Mouse (Mus musculus) CH12.LX (cell line): ENCODE measurements around the gene Cfap52. TPM values are rescaled to one million over a fixed set of nuclear protein-coding genes. Genes with fewer than 3 reads are reported as not detected.
A peak's percentile ranks its signal among the peaks of the same experiment; 100 is the strongest.

Experiments
- DNase-seq: peaks from one replicate; pipeline ENCODE4 v3.0.0-alpha.2; 2013; ENCODE audit errors: extremely low read depth
- H3K27ac ChIP-seq: 2 replicates; pipeline ENCODE4 v1.5.1; 2012; ENCODE audit warnings: low read depth, mild to moderate bottlenecking, control low read depth, moderate library complexity; ENCODE audit not compliant: insufficient read depth
- H3K27me3 ChIP-seq: replicated peaks from 2 replicates; pipeline ENCODE3; 2012; ENCODE audit warnings: inconsistent platforms
- H3K36me3 ChIP-seq, 2 experiments: replicated peaks in 1 of 2; 2 replicates each; pipeline versions ENCODE3 to v1.6.1; 2012; ENCODE audit warnings: inconsistent platforms in 1 of 2, low read length in 1 of 2, mild to moderate bottlenecking in 1 of 2, mixed read lengths in 1 of 2, moderate library complexity in 1 of 2; ENCODE audit not compliant: control insufficient read depth in 1 of 2, insufficient read depth in 1 of 2
- H3K4me1 ChIP-seq, 2 experiments: 2 replicates each; pipeline ENCODE4 v1.6.1; 2012; ENCODE audit warnings: inconsistent platforms in 1 of 2, moderate library complexity in 1 of 2; ENCODE audit not compliant: insufficient read depth in 2 of 2, control insufficient read depth in 1 of 2
- H3K4me2 ChIP-seq: 2 replicates; pipeline ENCODE4 v1.6.1; 2012; ENCODE audit warnings: low read depth, mild to moderate bottlenecking, control low read depth; ENCODE audit not compliant: poor library complexity, insufficient read depth, severe bottlenecking
- H3K4me3 ChIP-seq, 3 experiments: fragments of 150-350 bp in 1 of 3; sonication (generic) in 1 of 3; replicated peaks in 1 of 3; 2 replicates each; pipeline versions ENCODE3 to v1.5.1; 2011 to 2012; ENCODE audit warnings: low read depth in 2 of 3, low read length in 2 of 3, mild to moderate bottlenecking in 2 of 3, moderate library complexity in 2 of 3, control low read depth in 1 of 3, improper control_type of control experiment in 1 of 3, inconsistent platforms in 1 of 3, mixed read lengths in 1 of 3; ENCODE audit not compliant: poor library complexity in 1 of 3
- H3K79me2 ChIP-seq: replicated peaks from 2 replicates; pipeline ENCODE4 v1.6.1; 2012; ENCODE audit warnings: mild to moderate bottlenecking, moderate library complexity; ENCODE audit not compliant: control insufficient read depth, poor library complexity, insufficient read depth, severe bottlenecking; ENCODE audit errors: extremely low read depth
- H3K9ac ChIP-seq: 2 replicates; pipeline ENCODE4 v1.6.1; 2012; ENCODE audit warnings: low read depth, mild to moderate bottlenecking, control low read depth, moderate library complexity; ENCODE audit not compliant: insufficient read depth
- H3K9me3 ChIP-seq: replicated peaks from 2 replicates; pipeline ENCODE3; 2012; ENCODE audit warnings: low read length, inconsistent platforms, mixed read lengths
- CHD1 ChIP-seq: IDR thresholded peaks from 2 replicates; pipeline ENCODE4 v1.6.1; 2012; ENCODE audit warnings: low read depth, low read length, improper control_type of control experiment, inconsistent platforms
- CTCF ChIP-seq, 2 experiments: IDR thresholded peaks in 1 of 2; conservative IDR thresholded peaks in 1 of 2; 2 replicates each; pipeline ENCODE4 v1.5.1; 2011 to 2012; ENCODE audit warnings: low read depth in 2 of 2, low read length in 2 of 2, improper control_type of control experiment in 1 of 2, inconsistent platforms in 1 of 2, mild to moderate bottlenecking in 1 of 2, moderate library complexity in 1 of 2
- EP300 ChIP-seq: IDR thresholded peaks from 2 replicates; pipeline ENCODE4 v1.6.1; 2011; ENCODE audit warnings: low read length, improper control_type of control experiment
- ETS1 ChIP-seq: conservative IDR thresholded peaks from 2 replicates; pipeline ENCODE4 v1.6.1; 2012; ENCODE audit warnings: low read depth, mild to moderate bottlenecking, inconsistent platforms, low read length, improper control_type of control experiment, moderate library complexity
- GABPA ChIP-seq: IDR thresholded peaks from 2 replicates; pipeline ENCODE4 v1.6.1; 2012; ENCODE audit warnings: low read depth, low read length, improper control_type of control experiment, inconsistent platforms; ENCODE audit not compliant: insufficient replicate concordance
- MAZ ChIP-seq: IDR thresholded peaks from 2 replicates; pipeline ENCODE4 v1.6.1; 2012; ENCODE audit warnings: low read depth, mild to moderate bottlenecking, inconsistent platforms, low read length, improper control_type of control experiment, moderate library complexity
- MYC ChIP-seq: IDR thresholded peaks from 2 replicates; pipeline ENCODE4 v1.6.1; 2011; ENCODE audit warnings: low read depth, mild to moderate bottlenecking, improper control_type of control experiment, low read length
- POLR2A ChIP-seq: IDR thresholded peaks from 2 replicates; pipeline ENCODE4 v1.6.1; 2011; ENCODE audit warnings: low read depth, mild to moderate bottlenecking, improper control_type of control experiment, low read length
- RCOR1 ChIP-seq: conservative IDR thresholded peaks from 2 replicates; pipeline ENCODE4 v1.6.1; 2012; ENCODE audit warnings: low read depth, mild to moderate bottlenecking, inconsistent platforms, low read length, improper control_type of control experiment
- ZMIZ1 ChIP-seq: IDR thresholded peaks from 2 replicates; pipeline ENCODE4 v1.6.1; 2012; ENCODE audit warnings: low read depth, mild to moderate bottlenecking, inconsistent platforms, low read length, improper control_type of control experiment
- ZNF384 ChIP-seq: IDR thresholded peaks from 2 replicates; pipeline ENCODE4 v1.6.1; 2012; ENCODE audit warnings: low read depth, low read length, improper control_type of control experiment, inconsistent platforms
- dilution Hi-C: fragments of 300-500 bp; cut with MboI; formaldehyde crosslinking; loops from 2 replicates; pipeline ENCODE4 v1.14.3; 2020; ENCODE audit warnings: low sequenced_read_pairs; ENCODE audit not compliant: extremely low pct_unique_long_range_greater_than_20kb, extremely low pct_ligation_motif_present
- in situ Hi-C: fragments of 300-500 bp; cut with MboI; formaldehyde crosslinking; loops from 3 replicates; pipeline ENCODE4 v1.14.3; 2019; ENCODE audit warnings: low sequenced_read_pairs, low pct_ligation_motif_present, low pct_unique_long_range_greater_than_20kb, mixed read lengths
- polyA plus RNA-seq: library from polyadenylated mRNA; unstranded; fragments of >175 nt; gene quantifications from 2 replicates; pipeline ENCODE4 v1.2.1, GENCODE M21; 2012; ENCODE audit warnings: low read depth; ENCODE audit not compliant: insufficient read length
- total RNA-seq, 2 experiments: library from RNA; depleted of rRNA; stranded (reverse); fragments of 300-350 nt in 1 of 2; fragments of >200 nt in 1 of 2; gene quantifications; 2 replicates each; pipeline ENCODE4 v1.2.3; 2012 to 2014

The Cfap52 gene
- total and polyA plus RNA-seq, 3 experiments: 0.20 TPM; not detected in 2

DNA sequence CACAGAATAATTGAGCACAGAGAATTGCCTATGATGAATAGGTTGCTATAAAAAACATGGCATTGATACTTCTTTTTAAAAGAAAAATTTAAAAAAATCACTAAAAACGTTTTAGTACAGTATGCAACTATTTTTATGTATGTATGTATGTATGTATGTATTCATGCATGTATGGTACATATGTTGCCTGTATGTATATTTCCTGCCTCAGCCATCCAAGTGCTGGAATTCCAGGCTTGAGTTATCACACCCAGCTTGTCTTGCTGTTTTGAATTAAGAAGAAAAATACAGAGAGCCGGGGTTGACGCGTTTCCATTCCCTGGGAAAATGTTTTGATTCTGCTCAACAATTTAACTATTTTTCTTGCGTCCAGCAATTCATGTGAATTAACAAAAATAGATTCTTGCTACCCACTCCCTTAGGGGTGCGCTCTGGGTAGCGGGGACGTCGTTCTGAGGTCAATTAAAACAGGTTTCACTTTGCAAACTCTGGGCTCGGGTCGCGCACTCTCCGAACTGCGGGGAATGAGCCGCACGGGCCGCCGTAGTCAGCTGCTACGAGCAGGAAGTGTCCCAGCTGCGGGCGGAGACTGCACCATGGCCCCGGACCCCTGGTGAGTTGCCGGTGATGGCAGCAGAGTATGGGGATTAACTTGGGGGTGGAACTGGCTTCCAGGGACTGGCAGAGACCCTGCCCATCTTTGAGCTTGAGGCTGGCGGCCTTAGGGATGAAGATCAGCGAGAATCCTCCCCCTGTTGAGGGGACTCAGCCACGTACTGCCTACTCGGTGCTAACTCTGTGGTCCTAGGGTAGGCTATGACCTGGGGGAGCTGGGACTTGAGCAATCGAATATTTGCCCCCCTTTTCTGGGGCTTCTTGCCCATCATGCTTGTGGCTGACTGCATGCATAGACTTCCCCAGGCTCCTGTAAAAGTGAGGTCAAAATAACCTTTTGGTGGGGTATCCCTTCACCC lies 741 bp upstream of the Cfap52 start, which contains the start of gene Stx8 (continued):
- TF ChIP-seq ZNF384 (no peak), RCOR1 (no peak), GABPA (no peak), CHD1 (peak; percentile 79; the same call in 1 of the 2 replicates)

DNA sequence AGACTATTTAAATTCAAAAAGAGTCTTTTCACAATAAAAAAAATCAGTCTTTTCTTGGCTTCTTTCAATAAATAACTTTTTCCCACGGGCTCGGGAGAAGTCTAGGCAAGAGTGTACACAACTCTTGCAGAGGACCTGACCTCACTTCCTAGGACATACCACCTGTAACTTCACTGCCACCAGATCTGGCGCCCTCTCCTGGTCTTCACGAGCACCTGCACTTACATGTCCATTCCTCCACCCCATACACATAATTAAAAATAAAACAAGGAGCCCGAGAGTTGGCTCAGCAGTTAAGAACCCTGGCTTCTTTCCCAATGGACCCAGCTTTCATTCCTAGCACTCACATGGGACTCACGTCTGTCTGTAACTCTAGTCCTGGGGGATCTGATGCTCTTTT lies 1.3 kb downstream of the Cfap52 start:
- TF ChIP-seq MYC: no peak
- TF ChIP-seq CTCF (conservative IDR thresholded peaks at IDR 0.05 in 1 of 2, IDR thresholded peaks at IDR 0.05 in 1 of 2; ENCODE audit: low read depth in 2 of 2, low read length in 2 of 2): peak; percentile 18 to 45; a peak in 2 of 4 replicates
- TF ChIP-seq GABPA: no peak
- Histone ChIP-seq H3K27ac (no peak overlapping the region), H3K9me3 (peaks cover 7% of the 10 kb centered on the region), H3K4me1 (peaks cover 4 to 25% of the 10 kb centered on the region in 2 experiments), H3K4me3 (no peak overlapping the region), H3K79me2 (peaks cover 14% of the 10 kb centered on the region; the same call in 1 of the 2 replicates), H3K4me2 (no peak overlapping the region), H3K27me3 (peaks cover 13% of the 10 kb centered on the region), H3K36me3 (peaks cover 0 to 3% of the 10 kb centered on the region in 2 experiments), H3K9ac (no peak overlapping the region)
- peak; percentile 39 for DNase-seq
- in situ Hi-C loops: no loop called here
- dilution Hi-C loops: no loop called here

DNA sequence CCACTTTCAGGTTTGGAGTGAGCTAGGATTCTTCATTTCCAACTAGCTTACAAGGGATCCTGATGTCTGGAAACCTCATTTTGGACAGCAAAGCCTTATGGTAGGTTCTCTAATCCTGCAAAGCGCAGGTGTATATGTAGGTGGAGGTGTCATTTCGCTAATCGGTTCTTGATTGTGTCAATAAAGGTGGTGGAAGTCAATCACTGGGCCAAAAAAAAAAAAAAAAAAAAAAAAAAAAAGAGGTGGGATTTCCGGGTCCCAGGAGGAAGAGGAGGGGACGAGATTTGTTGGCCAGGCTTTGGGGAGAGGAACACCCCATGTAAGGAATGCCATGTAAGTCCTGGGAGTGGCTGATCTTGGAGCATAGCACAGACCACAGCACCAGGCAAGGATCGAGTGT lies 11.0 kb downstream of the Cfap52 start:
- Histone ChIP-seq H3K4me3 (no peak overlapping the region), H3K9me3 (peaks cover 3% of the 10 kb centered on the region), H3K9ac (no peak overlapping the region), H3K4me2 (no peak overlapping the region), H3K27ac (no peak overlapping the region), H3K27me3 (peaks cover 5% of the 10 kb centered on the region), H3K4me1 (no peaks in the 10 kb centered on the region; a peak in 1 of 4 replicates), H3K79me2 (no peaks in the 10 kb centered on the region), H3K36me3 (no peaks in the 10 kb centered on the region)
- DNase-seq: no peak
- TF ChIP-seq CTCF (conservative IDR thresholded peaks at IDR 0.05 in 1 of 2, IDR thresholded peaks at IDR 0.05 in 1 of 2; ENCODE audit: low read depth in 2 of 2, low read length in 2 of 2): no peak
- no peak for TF ChIP-seq MAZ
- TF ChIP-seq ZMIZ1: no peak
- peak; percentile 56 for TF ChIP-seq ZNF384
- no peak for TF ChIP-seq EP300
- TF ChIP-seq POLR2A: no peak
- TF ChIP-seq ETS1: no peak
- dilution Hi-C loops: no loop called here
- in situ Hi-C loops: no loop called here
